Mouse (Mus musculus): Measurements from ENCODE around the gene Elobl. TPM values are rescaled to one million over a fixed set of nuclear protein-coding genes. Genes with fewer than 3 reads are reported as not detected.

The Elobl gene
- polyA plus RNA-seq, 1 experiment from 2014 or later: not detected

GRCm38 (mm10) chr11:88934089-88935000, 32.4 kb downstream of the Elobl start:
- Histone ChIP-seq H3K36me3 (ENCODE audit: insufficient read depth, low read length) (no peaks in the 10 kb centered on the region), H3K9me3 (ENCODE audit: low read length) (no peaks in the 10 kb centered on the region), H3K4me2 (replicated peaks; ENCODE audit: low read depth, low read length) (no peak overlapping the region), H3K4me3 (ENCODE audit: low read depth, low read length) (no peak overlapping the region), H3K27me3 (replicated peaks; ENCODE audit: insufficient read depth, low read length) (no peaks in the 10 kb centered on the region), H3K4me1 (ENCODE audit: insufficient read depth, low read depth, low read length) (no peaks in the 10 kb centered on the region), H3K27ac (ENCODE audit: low read length) (no peak overlapping the region), H3K9ac (replicated peaks; ENCODE audit: low read depth) (no peak overlapping the region)
- no peak for DNase-seq (ENCODE audit: low spot score)
- ATAC-seq: no peak
- WGBS: 91% methylated on average over 19 of the region's 19 CpGs
- TF ChIP-seq EP300 (IDR thresholded peaks at IDR 0.05): no peak
- no peak for TF ChIP-seq CTCF (IDR thresholded peaks at IDR 0.05)

- no peak for ATAC-seq
- H3K36me3 ChIP-seq (ENCODE audit: insufficient read depth, low read length): 0 out of 2 replicates have a peak, but pooled peaks cover 3% of the 10 kb centered on the region
- no peak for DNase-seq (ENCODE audit: low spot score)
- no peaks in the 10 kb centered on the region for H3K27me3 ChIP-seq (replicated peaks; ENCODE audit: insufficient read depth, low read length)
- TF ChIP-seq CTCF (IDR thresholded peaks at IDR 0.05): no peak
- no peak for TF ChIP-seq EP300 (IDR thresholded peaks at IDR 0.05)
- no peaks in the 10 kb centered on the region for H3K9me3 ChIP-seq (ENCODE audit: low read length)
- H3K27ac ChIP-seq (ENCODE audit: low read length): no peak overlapping the region
- 95% methylated on average over 9 of the region's 9 CpGs for WGBS
- H3K4me2 ChIP-seq (replicated peaks; ENCODE audit: low read depth, low read length): no peak overlapping the region
- no peak overlapping the region for H3K9ac ChIP-seq (replicated peaks; ENCODE audit: low read depth)
- H3K4me1 ChIP-seq (ENCODE audit: insufficient read depth, low read depth, low read length): no peaks in the 10 kb centered on the region
- H3K4me3 ChIP-seq (ENCODE audit: low read depth, low read length): no peak overlapping the region
These were observed 33.7 kb downstream of the Elobl start for GRCm38 (mm10) chr11:88933030-88933429.

- H3K9ac ChIP-seq (replicated peaks; ENCODE audit: low read depth): no peak overlapping the region
- 86% methylated on average over 14 of the region's 14 CpGs for whole genome bisulfite sequencing
- H3K27me3 ChIP-seq (replicated peaks; ENCODE audit: insufficient read depth, low read length): no peaks in the 10 kb centered on the region
- H3K4me3 ChIP-seq (ENCODE audit: low read depth, low read length): no peak overlapping the region
- 0 out of 2 replicates have a peak, but pooled peaks cover 3% of the 10 kb centered on the region for H3K36me3 ChIP-seq (ENCODE audit: insufficient read depth, low read length)
- DNase-seq (ENCODE audit: low spot score) (no peak), ATAC-seq (no peak)
- H3K9me3 ChIP-seq (ENCODE audit: low read length): no peaks in the 10 kb centered on the region
- H3K4me1 ChIP-seq (ENCODE audit: insufficient read depth, low read depth, low read length): no peaks in the 10 kb centered on the region
- TF ChIP-seq CTCF (IDR thresholded peaks at IDR 0.05) (no peak), EP300 (IDR thresholded peaks at IDR 0.05) (no peak)
- H3K27ac ChIP-seq (ENCODE audit: low read length): no peak overlapping the region
- H3K4me2 ChIP-seq (replicated peaks; ENCODE audit: low read depth, low read length): no peak overlapping the region
These were observed 34.8 kb downstream of the Elobl start for GRCm38 (mm10) chr11:88931692-88932530.

GRCm38 (mm10) chr11:88926566-88926965, 40.2 kb downstream of the Elobl start:
- DNase-seq (ENCODE audit: low spot score) (no peak), ATAC-seq (no peak)
- Histone ChIP-seq H3K9ac (replicated peaks; ENCODE audit: low read depth) (no peak overlapping the region), H3K9me3 (ENCODE audit: low read length) (no peaks in the 10 kb centered on the region), H3K4me2 (replicated peaks; ENCODE audit: low read depth, low read length) (no peak overlapping the region), H3K27ac (ENCODE audit: low read length) (no peak overlapping the region), H3K36me3 (ENCODE audit: insufficient read depth, low read length) (0 out of 2 replicates have a peak, but pooled peaks cover 3% of the 10 kb centered on the region), H3K4me3 (ENCODE audit: low read depth, low read length) (no peak overlapping the region), H3K27me3 (replicated peaks; ENCODE audit: insufficient read depth, low read length) (no peaks in the 10 kb centered on the region), H3K4me1 (ENCODE audit: insufficient read depth, low read depth, low read length) (no peaks in the 10 kb centered on the region)
- WGBS: 56% methylated on average over 5 of the region's 5 CpGs
- TF ChIP-seq CTCF (IDR thresholded peaks at IDR 0.05) (no peak), EP300 (IDR thresholded peaks at IDR 0.05) (no peak)

Other genes starting within 250 kb of the Elobl start
- 12.6 and 13.3 TPM in 2 replicates for gene Msi2, start 248.4 kb downstream of the Elobl start, polyA plus RNA-seq (2015; fragmentation: Nextera tagmentation; extraction: Ambion mirVana)
- gene Akap1, start 102.3 kb downstream of the Elobl start, polyA plus RNA-seq (2015; fragmentation: Nextera tagmentation; extraction: Ambion mirVana): 12.6 and 13.5 TPM in 2 replicates
- 63.0 and 68.8 TPM in 2 replicates for gene Scpep1, start 11.5 kb downstream of the Elobl start, polyA plus RNA-seq (2015; fragmentation: Nextera tagmentation; extraction: Ambion mirVana)
- gene Coil, start 3.3 kb upstream of the Elobl start, polyA plus RNA-seq (2015; fragmentation: Nextera tagmentation; extraction: Ambion mirVana): 5.6 and 5.8 TPM in 2 replicates
- 23.5 and 24.3 TPM in 2 replicates for gene Trim25, start 32.4 kb upstream of the Elobl start, polyA plus RNA-seq (2015; fragmentation: Nextera tagmentation; extraction: Ambion mirVana)
- 3.4 and 3.6 TPM in 2 replicates for gene Dgke, start 99.9 kb upstream of the Elobl start, polyA plus RNA-seq (2015; fragmentation: Nextera tagmentation; extraction: Ambion mirVana)
- gene Gm525, start 106.9 kb upstream of the Elobl start, polyA plus RNA-seq (2015; fragmentation: Nextera tagmentation; extraction: Ambion mirVana): 0.25 and 0.27 TPM in 2 replicates